Mouse (Mus musculus): Measurements from ENCODE around the gene Col4a1.

The Col4a1 gene

DNA sequence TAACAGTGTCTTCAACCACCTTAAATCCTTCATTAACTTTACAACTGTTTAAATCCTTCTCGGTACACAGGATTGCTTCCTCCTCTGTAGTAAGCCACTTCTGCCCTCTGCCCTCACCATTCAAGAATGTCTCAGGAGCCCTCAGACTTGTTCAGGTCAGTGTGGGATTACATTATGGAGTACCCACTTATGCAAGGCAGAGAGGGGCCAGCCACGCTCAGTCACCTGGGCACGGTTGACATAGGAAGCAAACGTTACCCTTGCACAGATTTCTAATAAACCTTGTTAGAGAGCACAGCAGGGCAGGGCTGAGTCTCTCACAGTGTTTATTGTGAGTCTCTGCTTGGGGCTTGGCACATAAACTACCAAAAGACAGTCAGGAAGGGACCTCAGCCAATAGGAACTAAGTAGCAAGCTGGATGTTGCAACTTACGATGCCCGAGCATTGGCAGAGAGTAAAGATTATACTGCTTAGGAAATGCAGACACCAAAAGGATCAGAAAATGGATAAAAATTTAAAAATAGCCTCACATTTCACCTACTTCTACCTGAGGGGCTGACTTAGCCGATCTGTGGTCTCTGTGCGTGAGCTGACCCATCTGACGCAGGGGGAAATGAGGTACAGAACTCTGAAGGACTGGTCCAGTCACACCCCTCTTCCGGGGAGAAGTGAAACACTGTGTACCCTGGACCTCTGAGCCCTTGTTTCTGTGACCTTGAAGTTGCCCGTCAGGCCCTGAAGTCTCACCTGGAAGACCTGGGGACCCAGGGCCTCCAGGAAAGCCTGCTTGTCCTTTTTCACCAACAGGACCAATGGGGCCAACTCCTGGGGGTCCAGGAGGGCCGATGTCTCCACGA, 86.8 kb downstream of the Col4a1 start:
- DNase-seq, result no peak

DNA sequence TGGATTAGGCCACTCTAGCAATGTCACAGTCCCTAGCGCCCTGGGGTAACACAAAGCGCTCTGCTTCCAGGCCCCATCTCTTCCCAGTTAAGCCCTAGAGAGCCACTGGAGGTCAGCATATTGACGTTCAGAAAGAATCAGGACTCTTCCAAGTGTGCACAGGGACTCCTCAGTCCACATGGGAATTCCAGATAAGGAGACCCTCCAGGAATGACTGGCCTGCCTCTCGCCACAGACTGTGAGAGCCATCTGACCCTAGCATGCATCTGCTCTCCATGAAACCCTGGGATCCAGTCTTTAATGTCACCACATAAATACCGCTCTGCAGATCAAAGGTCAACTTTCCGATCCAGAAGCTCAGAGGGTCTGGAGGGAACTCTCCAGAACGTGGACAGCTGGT, 88.4 kb downstream of the Col4a1 start:
- no peak for DNase-seq

DNA sequence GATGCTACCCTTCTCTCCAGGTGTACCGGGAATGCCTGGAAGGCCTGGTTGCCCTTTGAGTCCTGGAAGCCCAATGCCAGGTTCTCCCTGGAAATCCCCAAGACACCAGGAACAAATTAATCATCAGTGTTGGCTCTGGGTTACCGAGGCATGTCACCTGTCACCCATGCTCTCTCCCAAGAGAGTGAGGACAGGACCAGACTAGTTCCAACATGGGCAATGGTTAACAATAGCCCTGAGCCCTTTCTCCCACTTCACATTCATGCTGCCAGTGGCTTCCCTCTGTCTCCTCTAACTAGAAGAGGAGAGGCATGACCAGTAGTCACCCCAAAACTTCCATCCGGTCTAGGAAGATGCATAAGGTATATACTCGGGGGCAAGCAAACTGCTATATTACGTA, 91.3 kb downstream of the Col4a1 start:
- DNase-seq, result no peak

DNA sequence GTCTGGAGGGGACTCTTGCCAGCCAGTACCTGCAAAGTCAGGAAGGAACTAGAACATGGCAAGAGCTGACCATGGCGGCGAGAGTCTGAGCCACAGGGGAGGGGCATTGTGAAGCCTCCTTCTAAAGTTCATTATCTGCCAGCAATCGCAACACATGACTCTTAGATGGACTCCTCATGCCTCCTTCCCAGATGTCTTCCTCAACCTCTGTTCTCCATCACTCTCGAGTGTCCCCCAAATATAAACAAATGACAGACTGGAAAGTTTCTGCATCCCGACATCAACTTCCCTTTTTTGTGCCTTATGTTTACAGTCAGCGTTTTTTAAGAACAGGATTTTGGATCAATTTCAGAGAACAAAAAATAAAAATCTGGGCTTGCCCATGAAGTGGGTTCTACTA, 93.3 kb downstream of the Col4a1 start:
- no peak for DNase-seq

GRCm38 (mm10) chr8:11215231-11215630, 97.4 kb downstream of the Col4a1 start:
- peak; percentile 60 for DNase-seq

GRCm38 (mm10) chr8:11206509-11206908, 106.1 kb downstream of the Col4a1 start:
- DNase-seq, result no peak

- no peak for DNase-seq
Observed at GRCm38 (mm10) chr8:11205532-11205931, 107.1 kb downstream of the Col4a1 start.

DNA sequence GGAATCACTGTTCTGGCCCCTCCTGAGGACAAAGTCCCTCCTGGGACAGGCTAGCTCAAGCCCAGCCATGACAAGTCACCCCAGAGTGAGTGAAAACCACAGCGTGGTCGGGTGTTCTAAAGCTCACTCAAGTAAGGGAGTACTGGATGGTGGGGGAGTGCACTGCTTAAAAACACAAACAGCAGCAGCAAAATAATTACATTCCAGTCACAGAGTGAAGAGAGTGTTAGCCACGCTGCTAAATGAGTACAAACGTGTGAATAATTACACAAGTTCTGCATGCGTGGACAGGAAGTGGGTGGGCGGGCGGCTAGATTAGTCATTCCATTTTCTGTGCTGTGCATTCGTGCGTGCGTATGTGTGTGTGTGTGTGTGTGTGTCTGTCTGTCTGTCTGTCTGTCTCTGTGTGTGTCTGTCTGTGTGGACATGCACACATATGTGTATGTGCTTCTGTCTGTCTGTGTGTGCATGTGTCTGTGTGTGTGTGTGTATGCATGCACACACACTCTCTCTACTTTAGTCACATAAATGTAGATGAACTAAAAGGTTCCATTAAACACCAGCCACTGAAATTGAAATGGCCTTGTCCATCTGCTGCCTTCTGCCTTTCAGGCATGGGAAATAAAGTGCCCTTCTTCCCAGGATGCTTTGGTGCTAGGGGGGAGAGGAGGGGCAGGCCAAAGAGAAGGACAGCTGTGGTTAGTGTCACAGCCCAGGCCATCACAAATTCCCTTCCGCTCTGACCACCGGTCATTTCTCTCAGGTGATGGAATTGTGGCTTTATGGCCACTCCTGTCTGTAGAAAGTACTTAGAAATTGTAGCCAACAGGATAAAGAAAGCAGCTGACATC, 109.1 kb downstream of the Col4a1 start:
- no peak for DNase-seq

DNA sequence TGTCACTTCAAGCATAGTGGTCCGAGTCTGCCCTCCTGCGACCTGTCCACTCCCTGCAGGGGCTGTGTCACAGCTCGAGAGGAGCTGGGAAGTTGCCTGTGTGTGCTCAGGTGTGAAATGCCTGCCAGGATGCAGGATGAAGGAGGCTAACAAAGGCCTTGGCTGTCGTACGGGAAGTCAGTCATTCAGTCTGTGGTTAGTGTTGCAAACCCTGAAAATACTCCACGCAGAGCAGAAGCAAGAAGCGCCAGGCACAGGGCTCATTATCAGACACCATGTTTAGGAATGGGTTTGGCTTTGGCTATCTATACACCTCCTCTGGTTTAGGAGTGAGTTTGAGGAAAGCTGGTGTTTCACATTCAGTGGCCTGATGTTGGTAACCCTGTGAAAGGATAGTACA, 114.0 kb downstream of the Col4a1 start:
- no peak for DNase-seq

DNA sequence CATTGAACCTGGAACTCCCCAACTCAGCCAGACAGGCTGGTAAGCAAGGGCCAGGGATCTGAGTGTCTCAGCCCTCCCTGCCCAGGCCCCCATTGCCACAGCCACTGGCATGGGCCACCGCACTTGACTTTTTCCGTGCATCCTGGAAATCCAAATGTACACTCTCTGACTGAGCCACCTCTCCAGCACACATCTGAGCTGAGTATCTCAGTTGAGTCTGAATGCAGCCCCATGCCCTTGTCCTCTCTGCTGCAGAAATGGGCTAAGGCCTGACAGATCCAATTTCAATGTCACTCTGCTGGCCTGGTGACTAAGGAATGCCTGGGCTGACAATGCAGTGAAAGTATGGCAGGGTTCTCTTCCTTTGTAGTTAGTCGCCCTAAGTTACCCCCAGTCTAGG, 114.6 kb downstream of the Col4a1 start:
- DNase-seq, result no peak

- no peak for DNase-seq
Observed at GRCm38 (mm10) chr8:11197261-11197660, 115.4 kb downstream of the Col4a1 start.

DNA sequence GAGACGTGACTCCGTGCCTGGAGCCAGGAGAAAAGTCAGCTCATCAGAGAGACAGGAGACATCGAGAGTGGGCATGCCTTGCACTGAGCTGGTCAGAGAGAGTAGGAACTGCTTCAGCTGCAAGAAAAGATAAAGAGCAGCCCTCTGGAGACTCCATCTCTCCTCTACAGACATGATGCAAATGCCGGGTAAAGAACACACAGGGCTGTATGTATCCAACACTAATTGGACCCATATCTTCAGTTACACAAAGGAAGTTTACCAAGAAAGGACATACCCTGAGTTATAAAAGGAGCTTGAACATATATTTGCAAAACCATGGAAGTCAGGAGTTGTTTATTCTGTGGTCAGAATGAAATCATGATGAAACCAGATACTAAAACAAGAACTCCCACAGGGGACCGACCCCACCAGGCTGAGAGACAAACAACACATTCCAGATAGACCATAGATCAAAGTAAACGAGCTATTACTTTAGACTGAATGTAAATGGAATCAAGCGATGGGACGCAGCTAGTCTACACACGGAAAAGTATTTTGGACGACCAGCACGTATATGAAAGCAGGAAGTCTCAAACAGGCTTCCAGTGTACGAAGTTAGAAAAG, 119.8 kb downstream of the Col4a1 start:
- DNase-seq, result no peak

- peak; percentile 82 for DNase-seq
Observed at GRCm38 (mm10) chr8:11187581-11188271, 124.9 kb downstream of the Col4a1 start.

DNA sequence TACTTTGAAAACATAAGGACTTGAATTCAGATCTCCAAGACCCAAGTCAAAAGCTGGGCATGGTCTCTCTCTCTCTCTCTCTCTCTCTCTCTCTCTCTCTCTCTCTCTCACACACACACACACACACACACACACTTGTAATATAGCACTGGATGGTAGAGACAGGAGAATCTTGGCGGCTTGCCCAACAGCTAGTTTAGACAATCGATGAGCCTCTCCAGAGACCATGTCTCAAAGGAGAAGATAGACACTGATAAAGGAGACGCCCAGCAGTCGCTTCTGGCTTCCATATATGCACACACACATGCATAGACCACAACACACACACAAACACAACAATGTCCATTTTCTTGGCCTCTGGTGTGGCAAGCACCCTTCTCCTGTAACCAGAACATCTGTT, 126.2 kb downstream of the Col4a1 start:
- DNase-seq, result no peak

DNA sequence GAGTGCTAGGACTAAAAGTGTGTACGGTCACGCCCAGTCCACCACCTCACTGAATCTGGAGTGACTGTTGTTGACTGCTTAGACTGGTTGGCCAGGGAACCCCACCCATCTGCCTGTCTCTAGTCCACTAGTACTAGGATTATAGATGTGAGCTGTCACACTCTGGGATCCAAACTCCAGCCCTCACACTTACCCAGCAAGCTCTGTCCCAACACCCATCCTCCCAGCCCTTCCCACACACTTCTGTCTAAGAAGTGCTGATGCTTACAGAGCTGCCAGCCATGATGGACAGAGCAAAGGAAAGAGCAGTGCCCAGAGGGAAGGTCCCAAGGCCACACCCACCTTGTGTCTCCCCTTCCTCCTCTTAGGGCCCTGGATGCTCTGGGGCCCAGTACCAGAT, 127.0 kb downstream of the Col4a1 start:
- DNase-seq, result no peak

DNA sequence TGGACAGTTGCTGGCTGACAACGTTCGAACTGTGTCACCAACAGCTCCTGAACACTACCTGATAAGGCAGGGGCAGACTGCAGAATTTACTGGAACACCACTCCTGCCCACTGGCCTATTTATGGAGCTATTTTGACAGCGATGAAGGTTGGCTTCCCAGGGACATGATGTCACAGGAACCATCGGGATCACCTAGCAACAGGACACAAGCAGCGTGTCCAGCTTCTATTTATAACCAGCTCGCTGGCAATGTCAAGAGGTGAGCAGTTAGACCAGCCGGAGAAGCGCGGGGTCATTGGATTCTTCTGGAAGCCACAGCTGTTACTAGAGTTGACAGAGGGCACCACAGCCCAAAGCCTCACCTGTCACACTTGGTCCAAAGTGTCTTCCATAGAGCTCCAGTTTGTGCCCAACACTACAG, 129.0 kb downstream of the Col4a1 start:
- peak; percentile 38 for DNase-seq

- DNase-seq, result no peak
Observed at GRCm38 (mm10) chr8:11182606-11183005, 130.0 kb downstream of the Col4a1 start.

DNA sequence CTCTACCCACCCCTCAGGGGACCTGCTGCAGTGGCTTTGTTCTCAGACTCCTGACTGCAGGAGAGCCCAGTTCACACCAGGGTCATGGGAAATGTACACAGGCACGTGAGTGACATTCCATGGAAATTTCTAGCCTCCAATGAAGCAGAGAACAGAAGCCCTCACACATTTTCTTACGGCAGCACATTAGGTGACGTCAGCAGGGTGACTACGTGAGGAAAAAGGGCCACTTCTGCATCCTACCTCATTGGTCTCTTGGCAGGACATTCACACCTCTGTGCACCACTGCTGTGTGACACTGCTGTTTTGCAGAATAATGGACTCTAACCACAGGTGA, 130.5 kb downstream of the Col4a1 start:
- DNase-seq, result no peak

GRCm38 (mm10) chr8:11181420-11182147, 131.0 kb downstream of the Col4a1 start:
- no peak for DNase-seq

- no peak for DNase-seq
Observed at GRCm38 (mm10) chr8:11179869-11180268, 132.8 kb downstream of the Col4a1 start.

DNA sequence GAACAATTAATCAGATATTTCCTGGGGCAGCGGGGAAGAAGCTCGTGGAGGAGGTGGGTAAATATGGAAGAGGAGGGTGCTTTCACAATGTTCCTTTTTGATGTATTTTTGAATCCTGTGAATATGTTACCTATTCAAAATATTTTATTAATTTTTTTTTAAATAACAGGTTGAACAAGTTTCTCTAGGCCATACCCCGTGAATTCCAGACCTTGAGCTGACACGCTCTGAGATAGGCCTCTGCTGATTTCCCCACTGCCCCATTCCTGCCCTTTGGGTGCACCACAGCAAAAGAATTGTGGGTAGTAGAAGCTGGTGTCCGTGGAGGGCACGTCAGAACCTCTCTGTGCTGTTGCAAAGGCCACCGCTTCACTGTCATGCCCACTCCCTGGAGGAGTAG, 136.2 kb downstream of the Col4a1 start:
- no peak for DNase-seq

Data from lung, postnatal 14 days (tissue).